Mouse (Mus musculus) forebrain, embryonic 11.5 days (tissue): ENCODE results near the gene Cyp1a2. TPM values are rescaled to one million over a fixed set of nuclear protein-coding genes. Genes with fewer than 3 reads are reported as not detected.

ENCODE experiments used
- ATAC-seq: fragments of 200-750 bp; cut with Nextera tagmentation; replicated peaks from 2 replicates; pipeline ENCODE4 v1.8.0; 2017; ENCODE audit warnings: moderate TSS enrichment; ENCODE audit not compliant: low FRiP score
- DNase-seq: peaks from one replicate; pipeline ENCODE4 v3.0.0-alpha.2; 2017; ENCODE audit warnings: low spot score
- H3K27ac ChIP-seq: fragments of 300-500 bp; sonication (generic); 2 replicates; pipeline ENCODE4 v1.5.1; 2014; ENCODE audit warnings: low read depth, low read length
- H3K27me3 ChIP-seq: fragments of 300-500 bp; sonication (generic); 2 replicates; pipeline ENCODE4 v1.6.1; 2014; ENCODE audit warnings: mild to moderate bottlenecking, low read length, mixed read lengths; ENCODE audit not compliant: control insufficient read depth, insufficient read depth
- H3K36me3 ChIP-seq: fragments of 300-500 bp; sonication (generic); 2 replicates; pipeline ENCODE4 v1.6.1; 2014; ENCODE audit warnings: mild to moderate bottlenecking, low read length, moderate library complexity, mixed read lengths; ENCODE audit not compliant: control insufficient read depth, insufficient read depth
- H3K4me1 ChIP-seq: fragments of 300-500 bp; sonication (generic); replicated peaks from 2 replicates; pipeline ENCODE4 v1.6.1; 2014; ENCODE audit warnings: low read length, mixed read lengths; ENCODE audit not compliant: control insufficient read depth, insufficient read depth
- H3K4me2 ChIP-seq: fragments of 300-500 bp; sonication (generic); 2 replicates; pipeline ENCODE4 v1.6.1; 2014; ENCODE audit warnings: low read depth, mild to moderate bottlenecking, low read length, moderate library complexity, mixed read lengths; ENCODE audit not compliant: severe bottlenecking
- H3K4me3 ChIP-seq: fragments of 300-500 bp; sonication (generic); 2 replicates; pipeline ENCODE4 v1.5.1; 2014; ENCODE audit warnings: low read depth, low read length
- H3K9ac ChIP-seq: fragments of 300-500 bp; sonication (generic); 2 replicates; pipeline ENCODE4 v1.6.1; 2014; ENCODE audit warnings: low read length
- H3K9me3 ChIP-seq: fragments of 300-500 bp; sonication (generic); 2 replicates; pipeline ENCODE4 v1.6.1; 2016; ENCODE audit warnings: low read length, mixed read lengths; ENCODE audit not compliant: control insufficient read depth
- WGBS: fragments of 180-500 bp; shearing (Covaris S2); extraction: QIAGEN DNeasy Blood & Tissue Kit; methylation state at CpG from one replicate; pipeline ENCODE4 v1.1.7; 2014; 5-methylcytosine and 5-hydroxymethylcytosine counted together
- polyA plus RNA-seq: library from polyadenylated mRNA; unstranded; fragments of >200 nt; fragmentation: Nextera tagmentation; extraction: Ambion mirVana; gene quantifications from 2 replicates; pipeline ENCODE4 v1.2.1, GENCODE M21; 2014

Gene Cyp1a2
- polyA plus RNA-seq, 1 experiment from 2014 or later: not detected

GRCm38 (mm10) chr9:57647286-57648108 is 36.0 kb downstream of the Cyp1a2 start:
- no peak for DNase-seq
- H3K4me1 ChIP-seq: peaks cover 14% of the 10 kb centered on the region
- no peaks in the 10 kb centered on the region for H3K27me3 ChIP-seq
- no peak for ATAC-seq
- no peaks in the 10 kb centered on the region for H3K9me3 ChIP-seq
- H3K4me3 ChIP-seq: no peak overlapping the region
- H3K36me3 ChIP-seq: no peaks in the 10 kb centered on the region
- H3K27ac ChIP-seq: no peak overlapping the region
- WGBS: 74% methylated on average over 4 of the region's 4 CpGs
- H3K4me2 ChIP-seq: no peak overlapping the region
- no peak overlapping the region; the same call in 1 of the 2 replicates for H3K9ac ChIP-seq

- ATAC-seq: no peak
- 66% methylated on average over 12 of the region's 12 CpGs for WGBS
- DNase-seq: no peak
- H3K9me3 ChIP-seq: no peaks in the 10 kb centered on the region
- peaks cover 14% of the 10 kb centered on the region for H3K4me1 ChIP-seq
- no peaks in the 10 kb centered on the region for H3K36me3 ChIP-seq
- no peaks in the 10 kb centered on the region for H3K27me3 ChIP-seq
- H3K9ac ChIP-seq: no peak overlapping the region; the same call in 1 of the 2 replicates
- no peak overlapping the region for H3K27ac ChIP-seq
- no peak overlapping the region for H3K4me2 ChIP-seq
- H3K4me3 ChIP-seq: no peak overlapping the region
Measured at GRCm38 (mm10) chr9:57646551-57647103, 36.9 kb downstream of the Cyp1a2 start.

GRCm38 (mm10) chr9:57644944-57645893 is 38.3 kb downstream of the Cyp1a2 start:
- peak; percentile 98 for DNase-seq
- peak; percentile 89 for ATAC-seq
- peak overlapping the region; percentile 84 for H3K4me2 ChIP-seq
- H3K36me3 ChIP-seq: no peaks in the 10 kb centered on the region
- H3K27ac ChIP-seq: peak overlapping the region; percentile 93
- H3K4me1 ChIP-seq: peaks cover 11% of the 10 kb centered on the region
- 0% methylated on average over 59 of the region's 85 CpGs for WGBS
- peak overlapping the region; percentile 96 for H3K4me3 ChIP-seq
- no peaks in the 10 kb centered on the region for H3K9me3 ChIP-seq
- H3K9ac ChIP-seq: peak overlapping the region; percentile 99
- H3K27me3 ChIP-seq: no peaks in the 10 kb centered on the region

GRCm38 (mm10) chr9:57644442-57644943 is 39.0 kb downstream of the Cyp1a2 start:
- peak; percentile 31 for ATAC-seq

GRCm38 (mm10) chr9:57643856-57644180 is 39.7 kb downstream of the Cyp1a2 start:
- WGBS: 82% methylated on average over 7 of the region's 7 CpGs
- H3K9ac ChIP-seq: peak overlapping the region; percentile 99
- no peaks in the 10 kb centered on the region for H3K9me3 ChIP-seq
- H3K4me3 ChIP-seq: peak overlapping the region; percentile 96
- ATAC-seq (no peak), DNase-seq (no peak)
- no peaks in the 10 kb centered on the region for H3K36me3 ChIP-seq
- no peaks in the 10 kb centered on the region for H3K27me3 ChIP-seq
- H3K4me1 ChIP-seq: peaks cover 17% of the 10 kb centered on the region
- no peak overlapping the region for H3K27ac ChIP-seq
- H3K4me2 ChIP-seq: peak overlapping the region; percentile 84

More at GRCm38 (mm10) chr9:57644442-57644943, 39.0 kb downstream of the Cyp1a2 start:
- H3K27me3 ChIP-seq: no peaks in the 10 kb centered on the region
- under 1% methylated on average over 18 of the region's 18 CpGs for WGBS
- H3K27ac ChIP-seq: 0 out of 2 replicates have a peak overlapping the region, but pooled peaks have one; percentile 31
- no peak for DNase-seq
- peak overlapping the region; percentile 84 for H3K4me2 ChIP-seq
- peak overlapping the region; percentile 99 for H3K9ac ChIP-seq
- H3K4me3 ChIP-seq: peak overlapping the region; percentile 96
- H3K4me1 ChIP-seq: peaks cover 13% of the 10 kb centered on the region
- no peaks in the 10 kb centered on the region for H3K36me3 ChIP-seq
- no peaks in the 10 kb centered on the region for H3K9me3 ChIP-seq

GRCm38 (mm10) chr9:57643169-57643855 is 40.2 kb downstream of the Cyp1a2 start:
- no peaks in the 10 kb centered on the region for H3K36me3 ChIP-seq
- ATAC-seq (no peak), DNase-seq (no peak)
- H3K27me3 ChIP-seq: no peaks in the 10 kb centered on the region
- H3K9me3 ChIP-seq: no peaks in the 10 kb centered on the region
- peak overlapping the region; percentile 29 for H3K9ac ChIP-seq
- 77% methylated on average over 9 of the region's 9 CpGs for WGBS
- peak overlapping the region; percentile 96 for H3K4me3 ChIP-seq
- no peak overlapping the region for H3K27ac ChIP-seq
- peak overlapping the region; percentile 84 for H3K4me2 ChIP-seq
- H3K4me1 ChIP-seq: peaks cover 20% of the 10 kb centered on the region

GRCm38 (mm10) chr9:57641775-57642550 is 41.5 kb downstream of the Cyp1a2 start:
- H3K4me1 ChIP-seq: peaks cover 23% of the 10 kb centered on the region
- H3K4me3 ChIP-seq: no peak overlapping the region
- no peak overlapping the region for H3K27ac ChIP-seq
- no peaks in the 10 kb centered on the region for H3K27me3 ChIP-seq
- ATAC-seq: no peak
- H3K9me3 ChIP-seq: no peaks in the 10 kb centered on the region
- no peak for DNase-seq
- no peak overlapping the region for H3K4me2 ChIP-seq
- 90% methylated on average over 13 of the region's 13 CpGs for WGBS
- no peak overlapping the region for H3K9ac ChIP-seq
- no peaks in the 10 kb centered on the region for H3K36me3 ChIP-seq
